ENCODE assay signal across 16 mouse cellular contexts in genomic region chr2:179849732-179850131, GRCm38 (mm10).
DNase-seq lines count a peak whose midpoint lies in the region; ATAC-seq lines count a peak whose summit lies in the region.
"Had no signal": no experiment of that assay in that cellular context is flagged by ENCODE, and none has a peak within 500 bp of the region (broad histone marks: within the 10 kb centered on the region; RNA-seq: fewer than 3 reads in every experiment).

No protein-coding gene starts in this region.

- H3K4me2 ChIP-seq in midbrain, embryonic 12.5 days (replicated peaks): no peak overlapping the region
- no peak overlapping the region for H3K4me2 ChIP-seq in midbrain, embryonic 11.5 days
- H3K4me2 ChIP-seq in hindbrain, embryonic 12.5 days (replicated peaks): no peak overlapping the region
- H3K4me2 ChIP-seq in midbrain, embryonic 13.5 days (replicated peaks): no peak overlapping the region
- no peak overlapping the region for H3K4me2 ChIP-seq in liver, embryonic 11.5 days
- H3K4me2 ChIP-seq: embryonic facial prominence, embryonic 13.5 days; lung, embryonic 14.5 days; stomach, embryonic 15.5 days had no signal

- 52% methylated on average over 9 of the region's 9 CpGs for WGBS in midbrain, embryonic 12.5 days
- WGBS in midbrain, embryonic 11.5 days: 55% methylated on average over 9 of the region's 9 CpGs
- WGBS in hindbrain, embryonic 12.5 days: 33% methylated on average over 9 of the region's 9 CpGs
- WGBS in midbrain, embryonic 13.5 days: 37% methylated on average over 9 of the region's 9 CpGs
- 53% methylated on average over 9 of the region's 9 CpGs for WGBS in liver, embryonic 11.5 days

- no peaks in the 10 kb centered on the region for H3K27me3 ChIP-seq in midbrain, embryonic 12.5 days
- H3K27me3 ChIP-seq in midbrain, embryonic 11.5 days (ENCODE audit: control insufficient read depth, insufficient read depth, low read length): no peaks in the 10 kb centered on the region
- no peaks in the 10 kb centered on the region for H3K27me3 ChIP-seq in hindbrain, embryonic 12.5 days
- no peaks in the 10 kb centered on the region for H3K27me3 ChIP-seq in midbrain, embryonic 13.5 days
- H3K27me3 ChIP-seq in liver, embryonic 11.5 days (replicated peaks; ENCODE audit: control insufficient read depth, insufficient read depth, low read length): no peaks in the 10 kb centered on the region
- H3K27me3 ChIP-seq: stomach, embryonic 15.5 days had no signal

- H3K36me3 ChIP-seq in midbrain, embryonic 12.5 days: no peaks in the 10 kb centered on the region
- H3K36me3 ChIP-seq in midbrain, embryonic 11.5 days (ENCODE audit: control insufficient read depth, insufficient read depth, low read length): no peaks in the 10 kb centered on the region
- H3K36me3 ChIP-seq in hindbrain, embryonic 12.5 days: no peaks in the 10 kb centered on the region
- no peaks in the 10 kb centered on the region for H3K36me3 ChIP-seq in midbrain, embryonic 13.5 days
- H3K36me3 ChIP-seq in liver, embryonic 11.5 days (ENCODE audit: control insufficient read depth, insufficient read depth, low read length): no peaks in the 10 kb centered on the region
- H3K36me3 ChIP-seq: embryonic facial prominence, embryonic 13.5 days; stomach, embryonic 15.5 days had no signal

- H3K27ac ChIP-seq in midbrain, embryonic 12.5 days (replicated peaks): peak overlapping the region; percentile 64
- H3K27ac ChIP-seq in midbrain, embryonic 11.5 days (ENCODE audit: low read depth, low read length): no peak overlapping the region
- peak overlapping the region; percentile 84 for H3K27ac ChIP-seq in hindbrain, embryonic 12.5 days
- H3K27ac ChIP-seq in midbrain, embryonic 13.5 days: peak overlapping the region; percentile 73
- no peak overlapping the region for H3K27ac ChIP-seq in liver, embryonic 11.5 days (ENCODE audit: low read depth, low read length)
- H3K27ac ChIP-seq: embryonic facial prominence, embryonic 13.5 days; stomach, embryonic 15.5 days had no signal

- no peak overlapping the region for H3K4me3 ChIP-seq in midbrain, embryonic 12.5 days
- no peak overlapping the region for H3K4me3 ChIP-seq in midbrain, embryonic 11.5 days (ENCODE audit: low read depth, low read length)
- no peak overlapping the region for H3K4me3 ChIP-seq in hindbrain, embryonic 12.5 days
- H3K4me3 ChIP-seq in midbrain, embryonic 13.5 days (replicated peaks): no peak overlapping the region
- no peak overlapping the region for H3K4me3 ChIP-seq in liver, embryonic 11.5 days (ENCODE audit: low read depth, low read length)
- H3K4me3 ChIP-seq: embryonic facial prominence, embryonic 13.5 days; stomach, embryonic 15.5 days had no signal

- DNase-seq in midbrain, embryonic 11.5 days (ENCODE audit: low spot score, missing footprints): no peak
- no peak for DNase-seq in kidney, adult 8-10 months
- no peak for DNase-seq in liver, embryonic 11.5 days (ENCODE audit: low spot score)
- DNase-seq in adrenal gland, postnatal 4 days (ENCODE audit: low spot score in 2 of 2): no peak
- DNase-seq: adrenal gland, postnatal 25 days; cerebellum, adult 8-10 months; kidney, adult 2 months; kidney, postnatal 36 days; lung, embryonic 14.5 days; lung, postnatal 4 days; spleen, adult 18-20 months had no signal

- H3K9me3 ChIP-seq in midbrain, embryonic 12.5 days: no peaks in the 10 kb centered on the region
- H3K9me3 ChIP-seq in midbrain, embryonic 11.5 days (ENCODE audit: control insufficient read depth, low read length): no peaks in the 10 kb centered on the region
- no peaks in the 10 kb centered on the region for H3K9me3 ChIP-seq in hindbrain, embryonic 12.5 days (replicated peaks)
- no peaks in the 10 kb centered on the region for H3K9me3 ChIP-seq in midbrain, embryonic 13.5 days
- no peaks in the 10 kb centered on the region for H3K9me3 ChIP-seq in liver, embryonic 11.5 days (ENCODE audit: control insufficient read depth, low read length)
- H3K9me3 ChIP-seq: embryonic facial prominence, embryonic 13.5 days; stomach, embryonic 15.5 days had no signal

- peaks cover 43% of the 10 kb centered on the region for H3K4me1 ChIP-seq in midbrain, embryonic 12.5 days
- peaks cover 11% of the 10 kb centered on the region for H3K4me1 ChIP-seq in midbrain, embryonic 11.5 days (ENCODE audit: control insufficient read depth, insufficient read depth, low read length)
- peaks cover 64% of the 10 kb centered on the region for H3K4me1 ChIP-seq in hindbrain, embryonic 12.5 days
- peaks cover 78% of the 10 kb centered on the region for H3K4me1 ChIP-seq in midbrain, embryonic 13.5 days (replicated peaks)
- H3K4me1 ChIP-seq in liver, embryonic 11.5 days (replicated peaks; ENCODE audit: control insufficient read depth, insufficient read depth, low read length): no peaks in the 10 kb centered on the region

- no peak overlapping the region for H3K9ac ChIP-seq in midbrain, embryonic 12.5 days (replicated peaks)
- H3K9ac ChIP-seq in midbrain, embryonic 11.5 days (ENCODE audit: low read length): no peak overlapping the region
- no peak overlapping the region for H3K9ac ChIP-seq in hindbrain, embryonic 12.5 days
- no peak overlapping the region for H3K9ac ChIP-seq in midbrain, embryonic 13.5 days (replicated peaks)
- no peak overlapping the region for H3K9ac ChIP-seq in liver, embryonic 11.5 days (ENCODE audit: low read depth, low read length)
- H3K9ac ChIP-seq: embryonic facial prominence, embryonic 13.5 days; lung, embryonic 14.5 days; stomach, embryonic 15.5 days had no signal

- ATAC-seq in midbrain, embryonic 12.5 days (ENCODE audit: low FRiP score, low read depth): no peak
- ATAC-seq in midbrain, embryonic 11.5 days (ENCODE audit: low FRiP score): no peak
- ATAC-seq in hindbrain, embryonic 12.5 days (ENCODE audit: low FRiP score): no peak; the same call in 1 of the 2 replicates
- no peak for ATAC-seq in midbrain, embryonic 13.5 days
- no peak for ATAC-seq in liver, embryonic 11.5 days (replicated peaks; ENCODE audit: low FRiP score)

Comparison
In these comparisons a context has a peak if more than half of its experiments do, and no peak if none do; other contexts are left out.
1. H3K27ac ChIP-seq: peak in midbrain, embryonic 12.5 days (single experiment), hindbrain, embryonic 12.5 days (single experiment) and midbrain, embryonic 13.5 days (single experiment); none in midbrain, embryonic 11.5 days (single experiment) and liver, embryonic 11.5 days (single experiment).